Mouse (Mus musculus) heart, embryonic 15.5 days (tissue): Measurements from ENCODE around the gene Hoxa10. TPM values are rescaled to one million over a fixed set of nuclear protein-coding genes. Genes with fewer than 3 reads are reported as not detected.
A peak's percentile ranks its signal among the peaks of the same experiment; 100 is the strongest.

Experiments
- ATAC-seq: fragments of 200-750 bp; cut with Nextera tagmentation; replicated peaks from 2 replicates; pipeline ENCODE4 v1.8.0; 2017; ENCODE audit warnings: low read depth, moderate TSS enrichment; ENCODE audit not compliant: insufficient number of reproducible peaks, insufficient read depth, low FRiP score
- H3K27ac ChIP-seq: fragments of 300-500 bp; sonication (generic); 2 replicates; pipeline ENCODE4 v1.5.1; 2015; ENCODE audit warnings: mild to moderate bottlenecking, inconsistent platforms
- H3K27me3 ChIP-seq: fragments of 300-500 bp; sonication (generic); 2 replicates; pipeline ENCODE4 v1.6.1; 2015; ENCODE audit warnings: inconsistent platforms
- H3K36me3 ChIP-seq: fragments of 300-500 bp; sonication (generic); 2 replicates; pipeline ENCODE4 v1.6.1; 2015; ENCODE audit warnings: mild to moderate bottlenecking, inconsistent platforms
- H3K4me1 ChIP-seq: fragments of 300-500 bp; sonication (generic); replicated peaks from 2 replicates; pipeline ENCODE4 v1.6.1; 2015; ENCODE audit warnings: inconsistent platforms
- H3K4me2 ChIP-seq: fragments of 300-500 bp; sonication (generic); 2 replicates; pipeline ENCODE4 v1.6.1; 2015; ENCODE audit warnings: inconsistent platforms, mild to moderate bottlenecking, moderate library complexity
- H3K4me3 ChIP-seq: fragments of 300-500 bp; sonication (generic); 2 replicates; pipeline ENCODE4 v1.5.1; 2015; ENCODE audit warnings: mild to moderate bottlenecking, inconsistent platforms
- H3K9ac ChIP-seq: fragments of 300-500 bp; sonication (generic); 2 replicates; pipeline ENCODE4 v1.6.1; 2015; ENCODE audit warnings: mild to moderate bottlenecking, inconsistent platforms
- H3K9me3 ChIP-seq: fragments of 300-500 bp; sonication (generic); replicated peaks from 2 replicates; pipeline ENCODE4 v1.6.1; 2016; ENCODE audit warnings: inconsistent platforms
- WGBS: fragments of 180-500 bp; shearing (Covaris S2); methylation state at CpG from one replicate; pipeline ENCODE4 v1.1.7; 2015; ENCODE audit warnings: mixed read lengths; 5-methylcytosine and 5-hydroxymethylcytosine counted together
- polyA plus RNA-seq: library from polyadenylated mRNA; unstranded; fragments of >200 nt; fragmentation: Nextera tagmentation; extraction: Ambion mirVana; gene quantifications from 2 replicates; pipeline ENCODE4 v1.2.1, GENCODE M21; 2015

The Hoxa10 gene
- polyA plus RNA-seq, 1 experiment from 2014 or later = 0.19 TPM

DNA sequence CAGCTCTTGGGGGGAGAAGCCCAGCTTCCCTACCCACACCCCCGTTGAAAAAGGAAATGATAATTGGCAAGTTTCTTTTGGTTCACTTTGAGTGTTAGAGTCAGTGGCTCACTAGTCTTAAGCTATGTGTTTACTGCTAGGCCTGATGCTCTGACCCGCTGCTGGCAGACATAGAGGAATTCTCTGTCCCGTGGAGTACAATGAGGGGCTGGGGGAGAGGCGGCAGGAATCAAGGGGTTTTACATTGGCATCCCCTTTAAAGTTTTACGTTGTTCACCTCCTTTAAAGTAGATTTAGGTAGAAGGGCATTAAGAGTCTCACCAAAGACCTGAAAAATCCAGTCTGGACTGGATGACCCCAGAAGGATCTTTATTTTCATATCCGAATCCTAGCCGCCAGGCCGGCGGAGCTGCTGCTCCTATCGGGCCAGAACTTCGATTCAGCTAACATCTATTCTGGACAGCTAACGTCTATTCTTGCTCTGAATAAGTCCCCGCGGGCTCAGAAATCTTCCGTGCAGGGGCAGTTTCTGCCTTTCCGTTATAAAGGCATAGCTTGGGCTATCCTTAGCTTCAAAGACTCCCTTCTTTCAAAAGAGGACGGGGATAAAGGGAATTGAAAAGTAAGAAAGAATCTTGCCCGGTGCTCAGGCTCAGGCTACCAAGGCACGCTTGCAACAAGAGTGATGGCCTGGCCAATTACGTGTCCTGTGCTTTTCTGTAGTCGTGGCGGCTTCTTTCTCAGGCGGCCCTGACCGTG, 11.5 kb upstream of the Hoxa10 start:
- Histone ChIP-seq H3K36me3 (no peaks in the 10 kb centered on the region), H3K4me1 (peaks cover 10% of the 10 kb centered on the region; the same call in 1 of the 2 replicates), H3K9ac (no peak overlapping the region), H3K4me3 (no peak overlapping the region), H3K27ac (no peak overlapping the region), H3K4me2 (no peak overlapping the region), H3K9me3 (no peaks in the 10 kb centered on the region), H3K27me3 (peaks cover 94% of the 10 kb centered on the region)
- ATAC-seq = no peak
- WGBS = 5% methylated on average over 24 of the region's 24 CpGs

DNA sequence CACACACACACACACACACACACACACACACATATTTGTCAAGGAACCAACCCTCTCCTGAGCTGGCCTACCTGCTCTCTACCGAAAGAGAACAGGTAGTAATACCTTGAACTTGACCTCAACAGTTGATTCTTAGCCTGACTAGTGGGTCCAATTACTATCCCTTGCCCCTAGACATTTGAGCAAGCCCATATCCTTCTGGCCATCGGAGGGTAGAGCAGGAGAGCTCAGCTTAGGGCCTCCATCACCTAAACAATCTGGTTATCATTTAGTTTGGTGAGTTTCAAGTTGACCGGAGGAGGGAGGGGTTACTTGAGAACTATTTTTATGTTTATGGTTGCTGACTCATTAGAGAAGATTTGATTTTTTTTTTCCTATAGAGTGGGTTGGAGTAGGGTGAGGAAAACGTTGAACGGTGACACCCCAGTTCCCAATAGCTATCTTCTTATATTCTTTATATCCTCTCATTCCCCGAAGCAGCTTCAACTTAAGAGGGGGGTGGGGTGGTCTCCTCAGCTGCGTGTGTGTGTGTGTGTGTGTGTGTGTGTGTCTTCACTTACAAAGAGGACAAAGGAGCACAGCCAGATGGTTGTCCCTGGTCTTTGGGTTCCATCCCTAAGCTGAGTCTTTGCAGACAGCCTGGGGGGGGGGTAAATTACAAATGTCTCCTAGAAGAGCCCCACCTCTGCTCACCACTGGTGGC, 10.7 kb upstream of the Hoxa10 start:
- Histone ChIP-seq H3K9me3 (no peaks in the 10 kb centered on the region), H3K27ac (no peak overlapping the region), H3K4me2 (no peak overlapping the region), H3K9ac (no peak overlapping the region), H3K36me3 (no peaks in the 10 kb centered on the region), H3K4me1 (peaks cover 10% of the 10 kb centered on the region), H3K27me3 (peaks cover 95% of the 10 kb centered on the region), H3K4me3 (no peak overlapping the region)
- ATAC-seq = no peak
- 15% methylated on average over 7 of the region's 7 CpGs for WGBS

DNA sequence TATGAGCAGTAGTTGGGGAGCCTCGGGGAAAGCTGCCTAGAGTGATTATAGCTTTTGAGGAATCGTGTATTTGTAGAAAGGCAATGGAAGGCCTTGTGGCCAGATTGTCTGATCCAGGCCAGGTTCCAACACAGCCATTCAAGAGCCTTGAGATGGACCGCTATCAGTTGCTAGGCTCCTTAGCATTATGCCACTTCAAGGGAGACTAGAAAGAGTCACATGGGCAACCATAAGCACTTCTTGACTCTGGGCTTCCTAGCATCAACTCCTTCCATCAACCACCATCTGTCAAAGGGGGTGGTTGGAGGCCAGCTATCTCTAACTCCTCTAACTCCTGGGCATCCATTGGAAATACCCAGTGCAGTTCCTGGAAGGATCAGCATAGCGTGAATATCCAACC, 9.2 kb upstream of the Hoxa10 start:
- peaks cover 97% of the 10 kb centered on the region for H3K27me3 ChIP-seq
- WGBS = 6% methylated on average over 4 of the region's 4 CpGs
- H3K4me1 ChIP-seq = peaks cover 21% of the 10 kb centered on the region
- no peak for ATAC-seq
- no peaks in the 10 kb centered on the region for H3K9me3 ChIP-seq
- H3K4me2 ChIP-seq = no peak overlapping the region
- H3K36me3 ChIP-seq = no peaks in the 10 kb centered on the region
- no peak overlapping the region for H3K4me3 ChIP-seq
- no peak overlapping the region for H3K9ac ChIP-seq
- H3K27ac ChIP-seq = no peak overlapping the region

DNA sequence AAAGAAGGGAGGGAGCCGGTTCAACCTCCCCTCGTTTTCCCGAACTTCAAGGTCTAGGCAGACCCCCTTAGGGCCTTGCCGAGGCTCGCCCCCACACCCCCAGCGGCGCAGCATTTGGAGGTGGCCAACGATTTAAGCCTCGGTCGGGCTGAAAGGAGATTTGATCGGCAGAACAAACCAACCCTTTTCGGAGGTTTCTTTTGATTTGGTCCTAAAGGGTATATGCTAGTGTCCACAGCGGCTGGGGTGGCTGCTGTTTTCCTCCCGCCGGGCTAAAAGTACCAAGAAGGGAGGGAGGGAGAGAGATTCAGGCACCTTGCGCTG, 8.7 kb upstream of the Hoxa10 start:
- no peaks in the 10 kb centered on the region for H3K36me3 ChIP-seq
- 1% methylated on average over 16 of the region's 16 CpGs for WGBS
- H3K4me1 ChIP-seq = peaks cover 21% of the 10 kb centered on the region
- no peak overlapping the region for H3K27ac ChIP-seq
- no peak overlapping the region; the same call in 1 of the 2 replicates for H3K4me2 ChIP-seq
- H3K4me3 ChIP-seq = no peak overlapping the region
- no peak for ATAC-seq
- H3K27me3 ChIP-seq = peaks cover 98% of the 10 kb centered on the region
- no peaks in the 10 kb centered on the region for H3K9me3 ChIP-seq
- H3K9ac ChIP-seq = no peak overlapping the region

DNA sequence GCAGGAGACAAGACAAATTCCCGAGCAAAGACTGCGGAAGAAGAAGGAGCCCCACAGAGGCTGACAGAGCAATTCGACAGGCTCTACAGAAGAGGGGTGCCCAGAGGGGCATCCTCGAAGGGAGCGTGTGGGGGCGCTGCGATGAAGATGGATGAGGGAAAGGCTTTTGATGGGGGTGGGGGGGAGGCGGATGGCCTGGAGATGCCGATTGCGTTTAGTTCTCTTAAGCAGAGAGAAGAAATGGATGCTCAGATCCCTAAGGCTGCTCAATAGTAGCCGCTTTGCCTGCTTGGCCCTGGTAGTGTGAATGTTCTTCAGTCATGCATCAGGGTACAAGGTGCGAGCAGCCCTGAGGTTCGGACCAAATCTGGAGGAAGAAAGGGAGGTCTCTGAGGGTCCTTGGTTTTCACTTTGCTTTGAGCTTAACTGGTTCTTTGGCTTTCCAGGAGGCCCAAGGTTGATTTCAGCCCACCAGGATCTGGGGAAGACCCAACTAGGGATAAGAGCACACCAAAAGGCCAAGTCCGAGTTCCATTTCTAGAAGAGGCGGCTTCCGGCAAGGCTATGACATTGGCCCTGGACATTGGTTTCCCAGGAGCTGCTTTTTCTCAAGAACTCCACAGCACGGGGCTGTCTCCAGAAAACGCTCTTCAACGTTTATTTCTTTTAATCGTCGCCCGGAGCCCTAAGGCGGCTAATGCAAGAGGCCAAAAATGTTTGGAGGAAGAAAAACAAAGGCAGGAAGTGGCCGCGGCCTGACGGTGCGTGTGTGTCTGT, 8.2 kb upstream of the Hoxa10 start:
- no peaks in the 10 kb centered on the region for H3K9me3 ChIP-seq
- H3K4me2 ChIP-seq = no peak overlapping the region; the same call in 1 of the 2 replicates
- no peak overlapping the region for H3K9ac ChIP-seq
- WGBS = 2% methylated on average over 27 of the region's 27 CpGs
- no peak overlapping the region for H3K27ac ChIP-seq
- H3K4me1 ChIP-seq = peaks cover 21% of the 10 kb centered on the region
- peaks cover 98% of the 10 kb centered on the region for H3K27me3 ChIP-seq
- no peaks in the 10 kb centered on the region for H3K36me3 ChIP-seq
- no peak for ATAC-seq
- no peak overlapping the region for H3K4me3 ChIP-seq

DNA sequence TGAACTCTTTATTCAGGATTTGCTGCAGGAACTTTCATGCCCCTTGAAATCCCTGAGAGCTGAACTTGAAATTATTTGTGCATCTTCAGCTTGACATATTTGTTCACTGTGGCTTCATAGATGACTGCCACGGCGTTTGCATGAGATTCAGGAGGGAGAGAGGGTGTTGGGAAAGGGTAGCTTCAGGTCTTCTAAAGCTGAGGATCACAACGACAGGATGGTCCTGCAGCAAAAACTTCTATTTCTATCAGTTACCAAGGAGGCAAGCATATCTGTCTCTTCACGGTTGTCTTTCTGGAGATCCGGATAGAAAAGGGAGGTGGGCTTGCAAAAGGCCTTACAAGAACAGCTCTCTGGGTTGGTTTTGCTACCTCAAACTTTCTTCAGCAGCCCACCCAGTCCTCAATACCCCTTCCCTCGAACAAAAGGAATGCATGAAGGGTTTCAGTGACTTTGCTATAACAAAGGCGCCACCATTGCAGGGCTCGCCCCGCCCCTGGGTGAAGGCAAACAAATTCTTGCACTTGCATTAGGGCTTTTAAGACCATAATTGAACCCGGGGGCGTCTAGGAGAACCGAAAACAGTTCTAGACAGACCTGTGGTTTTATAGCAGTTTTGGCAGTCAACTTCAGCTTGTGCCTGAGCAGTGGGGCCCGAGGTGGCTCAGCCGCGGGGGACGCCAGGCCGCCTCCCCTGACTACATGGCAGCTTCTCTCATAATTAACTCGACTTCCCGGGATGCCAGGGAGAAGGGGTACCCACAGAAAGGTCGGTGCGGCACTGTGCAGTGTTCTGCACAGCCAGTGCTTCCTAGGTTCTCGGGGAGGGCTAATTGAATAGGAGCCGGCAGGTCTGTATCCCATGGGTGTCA, 7.3 kb upstream of the Hoxa10 start:
- Histone ChIP-seq H3K36me3 (no peaks in the 10 kb centered on the region), H3K4me3 (no peak overlapping the region), H3K4me2 (no peak overlapping the region), H3K27ac (no peak overlapping the region), H3K9me3 (no peaks in the 10 kb centered on the region), H3K9ac (no peak overlapping the region), H3K27me3 (peaks cover 98% of the 10 kb centered on the region), H3K4me1 (peaks cover 15% of the 10 kb centered on the region)
- 2% methylated on average over 23 of the region's 23 CpGs for WGBS
- ATAC-seq = no peak

DNA sequence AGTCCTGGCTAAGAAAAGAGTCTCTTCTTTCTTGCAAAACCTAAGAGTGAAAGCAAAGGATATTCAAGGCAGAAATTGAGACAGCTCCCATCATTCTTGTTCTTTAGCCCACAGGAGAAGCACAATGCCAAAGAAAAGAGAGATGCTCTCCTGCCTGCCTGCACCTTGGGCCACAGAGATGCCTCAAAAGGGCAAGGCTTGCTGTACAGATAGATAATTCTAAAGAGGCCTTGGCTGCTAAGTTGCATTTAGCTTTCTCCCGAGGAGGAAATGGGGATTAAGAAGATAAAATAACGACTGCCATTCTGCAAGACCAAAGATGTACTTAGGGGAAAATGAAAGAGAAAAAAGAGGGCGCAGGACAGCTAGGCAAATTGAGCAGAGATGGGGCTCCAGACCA, 6.3 kb upstream of the Hoxa10 start:
- Histone ChIP-seq H3K36me3 (no peaks in the 10 kb centered on the region), H3K27me3 (peaks cover 98% of the 10 kb centered on the region), H3K4me3 (no peak overlapping the region), H3K4me1 (peaks cover 15% of the 10 kb centered on the region), H3K27ac (no peak overlapping the region), H3K9me3 (no peaks in the 10 kb centered on the region), H3K9ac (no peak overlapping the region), H3K4me2 (no peak overlapping the region)
- WGBS = 9% methylated on average over 3 of the region's 3 CpGs
- no peak for ATAC-seq

DNA sequence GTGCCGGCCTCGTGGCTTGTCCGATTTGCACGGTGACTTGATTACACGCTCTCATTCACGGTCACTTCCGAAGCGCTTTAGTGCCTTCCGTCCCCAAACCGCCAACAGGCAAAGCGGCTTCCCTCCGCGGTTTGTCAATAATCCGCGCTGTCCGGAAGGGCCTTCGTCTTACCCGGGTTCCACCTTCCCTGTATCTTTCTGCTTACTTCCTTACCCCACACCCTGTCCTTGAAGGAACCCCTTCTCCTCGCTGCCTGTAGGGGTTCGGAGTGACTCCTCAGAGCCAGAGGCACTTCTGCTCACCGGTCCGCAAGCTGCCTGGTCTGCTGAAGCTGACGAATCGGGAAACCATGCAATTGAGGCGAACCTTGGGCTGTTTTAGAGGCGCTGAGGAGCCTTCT, 5.7 kb upstream of the Hoxa10 start:
- WGBS = 2% methylated on average over 26 of the region's 26 CpGs
- Histone ChIP-seq H3K4me2 (no peak overlapping the region), H3K4me1 (peaks cover 15% of the 10 kb centered on the region), H3K27me3 (peaks cover 98% of the 10 kb centered on the region), H3K27ac (no peak overlapping the region), H3K36me3 (no peaks in the 10 kb centered on the region), H3K4me3 (no peak overlapping the region; the same call in 1 of the 2 replicates), H3K9ac (no peak overlapping the region), H3K9me3 (no peaks in the 10 kb centered on the region)
- ATAC-seq = no peak

DNA sequence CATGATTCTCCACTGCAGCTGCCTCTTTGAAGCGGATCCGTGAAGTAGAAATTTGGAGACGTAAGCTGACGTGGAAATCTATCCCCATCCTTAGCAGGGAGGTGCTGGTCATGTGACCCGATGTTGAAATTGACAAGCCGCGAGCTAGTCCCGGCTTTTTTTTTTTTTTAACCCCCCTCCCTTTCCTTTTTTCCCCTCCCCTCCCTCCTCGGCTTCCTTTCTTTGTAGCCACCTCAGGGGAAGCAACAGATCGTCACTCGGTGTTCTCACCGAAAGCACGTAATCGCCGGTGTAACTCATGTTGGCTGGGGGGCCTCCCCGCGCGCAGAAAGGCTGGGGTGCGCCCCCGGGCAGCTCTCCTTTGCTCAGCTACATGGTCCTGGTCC, 5.1 kb upstream of the Hoxa10 start, which contains the start of gene Hoxa11:
Hoxa11 (minus strand) TSS at position 54 of the 386 bp plus-strand sequence.
- no peaks in the 10 kb centered on the region for H3K9me3 ChIP-seq

DNA sequence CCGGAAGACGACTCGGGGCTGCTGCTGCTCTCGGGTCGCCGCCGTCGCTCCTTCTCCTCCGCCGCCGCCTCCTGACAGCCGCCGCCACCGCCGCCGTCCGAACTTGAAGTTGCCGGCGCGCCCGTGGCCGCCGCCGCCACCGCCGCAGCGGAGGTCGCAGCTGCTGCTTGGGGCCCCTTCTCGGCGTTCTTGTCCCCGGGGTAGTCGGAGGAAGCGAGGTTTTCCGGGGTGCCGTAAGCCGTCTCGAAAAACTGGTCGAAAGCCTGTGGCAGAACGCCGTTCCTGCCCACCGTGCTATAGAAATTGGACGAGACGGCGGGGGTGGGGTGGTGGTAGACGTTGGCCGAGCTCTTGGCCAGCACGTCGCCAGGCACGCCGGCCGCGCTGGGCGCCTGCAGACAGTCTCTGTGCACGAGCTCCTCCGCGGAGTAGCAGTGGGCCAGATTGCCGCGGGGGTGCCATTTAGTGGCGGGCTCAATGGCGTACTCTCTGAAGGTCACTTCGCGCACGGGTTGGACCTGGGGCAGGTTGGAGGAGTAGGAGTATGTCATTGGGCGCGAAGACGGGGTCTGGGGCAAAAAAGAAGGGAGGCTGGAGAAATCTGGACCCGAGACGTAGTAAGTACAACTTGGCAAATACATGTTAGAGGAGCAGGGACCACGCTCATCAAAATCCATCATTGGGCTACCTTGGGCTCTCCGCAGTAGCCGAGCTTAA, 4.5 kb upstream of the Hoxa10 start:
- H3K9ac ChIP-seq = no peak overlapping the region
- peak overlapping the region; percentile 30 for H3K4me2 ChIP-seq
- peaks cover 16% of the 10 kb centered on the region for H3K4me1 ChIP-seq
- H3K27me3 ChIP-seq = peaks cover 99% of the 10 kb centered on the region
- ATAC-seq = no peak
- peak overlapping the region; percentile 25 for H3K4me3 ChIP-seq
- no peaks in the 10 kb centered on the region for H3K36me3 ChIP-seq
- WGBS = under 1% methylated on average over 70 of the region's 71 CpGs
- no peaks in the 10 kb centered on the region for H3K9me3 ChIP-seq
- no peak overlapping the region for H3K27ac ChIP-seq

More for the DNA sequence above, 5.1 kb upstream of the Hoxa10 start, which contains the start of gene Hoxa11:
- Histone ChIP-seq H3K9ac (no peak within 1 kb of the TSS), H3K27me3 (peaks cover 98% of the 10 kb centered on the region), H3K4me2 (peak within 1 kb of the TSS; percentile 30), H3K27ac (no peak within 1 kb of the TSS), H3K36me3 (no peaks in the 10 kb centered on the region), H3K4me1 (peaks cover 15% of the 10 kb centered on the region), H3K4me3 (peak within 1 kb of the TSS; percentile 25)
- WGBS = 1% methylated on average over 20 of the region's 20 CpGs
- ATAC-seq = 0 out of 2 replicates have a peak, but pooled peaks have one; percentile 17
